Mouse (Mus musculus) T-cell, adult 2 months (primary cell): ENCODE measurements at regions not wholly inside any gene's neighbourhood (a gene's known extent, or its start where the extent isn't known, plus 50 kb on each side); places are given as distances from the start of the nearest gene placed in this dataset.

Experiments
- DNase-seq: peaks from one replicate; pipeline ENCODE4 v3.0.0; 2022; ENCODE audit warnings: low spot score

DNA sequence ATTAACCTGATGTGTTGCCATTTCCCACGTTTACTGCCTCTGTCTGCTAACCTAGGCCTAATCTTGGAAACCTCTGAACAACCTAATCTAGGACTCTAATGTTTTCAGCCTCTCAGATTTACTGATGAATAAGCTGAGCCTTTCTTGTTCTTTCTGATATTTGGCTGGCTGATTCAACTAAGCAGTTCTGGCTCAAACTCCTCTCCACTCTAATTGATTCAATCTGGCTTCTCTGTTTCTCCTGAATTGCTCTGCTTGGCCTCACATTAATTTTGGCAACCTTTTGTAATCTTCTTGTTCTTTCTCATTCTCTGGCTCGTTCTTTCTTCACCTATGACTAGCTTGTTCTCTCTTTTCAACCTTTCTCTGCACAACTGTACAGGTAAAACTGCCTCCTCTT lies 1561.2 kb upstream of the Zeb2 start:
- no peak for DNase-seq

DNA sequence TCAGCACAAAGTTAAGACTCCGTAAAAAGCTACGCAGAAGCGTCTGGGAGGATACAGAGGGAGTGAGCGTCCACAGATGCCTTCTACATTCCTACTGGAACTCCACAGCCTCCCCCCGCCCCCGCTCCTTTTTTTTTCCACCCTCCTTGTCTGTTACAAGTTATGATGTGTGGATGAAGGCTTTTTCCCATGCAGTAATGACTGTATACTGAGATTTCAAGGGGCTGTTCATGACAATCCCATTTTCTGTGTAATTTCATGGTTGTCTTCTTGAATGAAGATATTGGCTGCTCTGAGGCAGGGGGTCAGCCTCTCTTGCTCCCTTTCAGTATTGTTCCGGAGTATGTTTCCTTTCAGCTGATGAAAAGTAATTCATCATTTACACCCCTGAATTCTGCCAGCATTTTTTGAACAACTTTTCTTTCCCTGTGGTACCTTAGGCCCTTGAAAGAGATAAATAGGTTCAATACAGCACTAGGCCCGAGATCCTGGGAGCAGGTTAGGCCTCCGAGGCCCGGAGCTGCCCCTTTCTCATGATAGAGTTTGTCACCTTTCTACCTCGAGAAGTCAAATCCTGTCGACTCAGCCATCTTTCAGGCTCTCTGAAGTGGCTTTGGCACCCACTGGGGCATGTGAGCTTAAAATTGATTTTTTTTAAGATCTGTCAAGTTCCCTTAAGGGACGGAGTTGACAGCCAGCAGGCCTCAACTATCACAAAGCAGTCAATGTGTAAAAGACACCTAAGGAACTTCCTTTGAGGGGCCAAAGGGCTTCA lies 1552.5 kb upstream of the Zeb2 start:
- no peak for DNase-seq

DNA sequence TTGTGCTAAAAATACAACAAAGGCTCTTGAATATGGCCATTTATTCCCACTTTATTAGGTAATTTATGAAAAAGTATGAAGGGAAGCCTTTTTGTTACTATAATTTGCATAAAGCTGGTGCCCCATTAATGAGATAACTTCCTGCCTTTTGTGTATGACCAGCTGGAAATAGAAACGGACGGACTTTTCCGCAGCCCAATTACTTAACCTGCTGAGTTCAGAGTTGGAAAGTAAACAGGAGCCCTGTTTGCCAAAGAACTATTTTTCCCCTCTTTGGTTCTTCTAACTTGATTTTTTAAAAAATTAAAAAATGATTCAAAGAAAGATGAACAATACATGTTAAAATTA lies 1549.8 kb upstream of the Zeb2 start:
- DNase-seq, result no peak

DNA sequence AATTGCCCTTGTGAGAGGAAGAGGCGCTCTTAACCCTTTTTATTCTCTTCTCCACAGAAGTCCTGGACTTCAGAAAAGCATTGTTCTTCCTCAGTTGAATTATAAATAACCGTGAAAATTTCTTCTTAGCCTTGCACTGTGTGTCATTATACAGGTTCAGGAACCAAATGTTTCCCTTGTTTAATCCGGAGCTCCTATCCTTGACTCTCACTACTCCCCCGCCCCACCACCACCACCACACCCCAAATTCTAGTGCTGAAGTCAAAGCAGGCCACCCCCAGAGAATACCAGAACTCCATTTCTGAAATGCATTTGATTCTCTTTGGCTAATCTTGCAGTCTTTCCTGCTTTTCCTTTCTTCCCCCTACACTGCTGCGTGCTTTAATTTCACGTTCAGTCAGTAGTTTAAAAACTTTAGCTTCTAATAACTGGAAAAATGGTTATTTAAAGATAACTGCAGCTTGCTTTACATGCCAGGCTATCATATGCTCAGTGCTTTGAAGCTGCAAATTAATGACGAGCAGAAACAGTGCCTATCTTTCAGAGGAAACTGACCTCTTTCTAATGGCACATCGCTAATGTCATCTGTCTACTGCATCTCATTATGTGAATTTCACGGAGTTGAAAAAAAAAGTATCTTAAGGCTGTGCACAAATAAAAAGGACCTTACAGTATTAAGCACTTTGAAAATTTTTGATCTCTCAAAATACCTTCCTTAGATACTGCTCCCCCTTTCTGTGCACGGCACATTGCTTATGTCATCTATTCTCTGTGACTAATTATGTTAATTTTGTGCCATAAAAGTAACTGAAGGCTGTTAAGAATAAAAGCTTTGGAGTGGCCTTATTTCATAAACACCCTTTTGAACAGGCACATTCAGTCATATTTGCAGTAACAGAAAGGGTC lies 1549.1 kb upstream of the Zeb2 start:
- no peak for DNase-seq

DNA sequence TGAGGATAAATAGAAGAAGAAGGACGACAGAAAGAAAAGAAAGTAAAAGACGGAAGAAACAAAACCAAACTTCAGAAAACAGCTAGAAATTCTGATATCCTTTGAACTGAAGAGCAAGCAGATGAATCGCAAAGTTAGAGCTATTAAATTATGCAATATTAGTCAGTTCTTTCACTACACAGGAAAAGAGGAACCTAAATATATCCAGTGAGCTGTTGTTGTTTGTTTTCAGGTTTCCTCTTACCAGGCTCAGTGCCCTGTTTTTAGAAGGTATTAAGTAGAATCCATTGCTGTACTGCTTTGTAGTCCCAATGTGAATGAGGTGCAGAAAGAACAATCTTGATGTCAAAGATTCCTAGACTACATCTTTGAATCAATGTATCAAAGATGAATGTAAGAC lies 1544.7 kb upstream of the Zeb2 start:
- DNase-seq, result no peak

DNA sequence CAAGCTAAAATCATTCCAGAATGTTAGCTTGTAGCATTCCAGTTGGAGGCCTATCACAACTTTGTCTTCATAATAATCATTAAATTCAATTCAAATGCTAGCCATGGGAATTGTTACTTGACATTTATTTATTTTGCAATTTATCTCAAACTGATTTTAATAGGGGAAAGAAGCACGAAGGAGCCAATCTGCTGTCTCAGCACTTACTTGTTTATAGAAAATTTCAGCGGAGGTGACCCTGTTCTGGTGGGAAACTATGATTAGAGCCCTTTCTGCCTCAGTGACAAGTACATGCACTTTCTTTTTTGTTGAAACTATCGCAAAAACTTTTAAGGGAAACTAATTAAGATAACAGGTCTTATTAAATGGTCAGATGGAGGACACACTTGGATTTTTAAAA lies 1543.4 kb upstream of the Zeb2 start:
- no peak for DNase-seq

DNA sequence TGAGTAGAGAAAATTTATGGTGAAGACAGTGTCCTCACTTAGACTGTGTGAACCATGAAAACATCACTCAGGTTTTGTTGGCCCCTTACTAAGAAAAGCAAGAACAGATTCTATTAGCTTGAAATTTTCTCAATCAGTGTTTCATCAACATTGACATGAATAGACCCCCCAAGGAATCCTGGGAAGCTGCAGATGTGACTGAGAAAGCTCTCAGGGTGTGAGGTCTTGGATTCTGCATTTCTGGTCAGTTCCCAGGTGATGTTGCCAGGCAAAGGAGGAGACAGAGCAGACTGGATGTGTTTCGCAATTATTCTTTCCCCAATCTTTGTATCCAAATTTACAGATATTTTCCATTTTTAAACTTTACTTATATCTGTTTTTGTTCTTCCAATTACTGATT lies 1538.1 kb upstream of the Zeb2 start:
- DNase-seq, result no peak

DNA sequence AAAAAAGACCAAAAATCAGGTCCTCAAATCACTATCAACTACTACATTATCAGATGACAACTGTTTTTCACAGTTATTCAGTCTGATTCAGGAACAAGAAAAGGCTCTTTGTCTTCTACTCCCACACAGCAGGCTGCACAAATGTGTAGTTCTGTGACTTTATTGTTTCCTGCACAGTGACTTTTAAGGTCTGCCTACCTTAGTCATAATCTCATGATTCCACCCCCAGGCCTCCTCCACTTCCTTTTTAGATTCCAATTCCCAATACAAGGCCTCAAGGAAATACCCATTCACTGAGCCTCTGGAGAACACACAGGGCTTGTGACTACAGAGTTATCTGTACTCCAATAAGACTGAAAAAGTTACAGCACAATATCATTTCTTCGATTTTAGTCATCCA lies 1535.4 kb upstream of the Zeb2 start:
- DNase-seq, result no peak

DNA sequence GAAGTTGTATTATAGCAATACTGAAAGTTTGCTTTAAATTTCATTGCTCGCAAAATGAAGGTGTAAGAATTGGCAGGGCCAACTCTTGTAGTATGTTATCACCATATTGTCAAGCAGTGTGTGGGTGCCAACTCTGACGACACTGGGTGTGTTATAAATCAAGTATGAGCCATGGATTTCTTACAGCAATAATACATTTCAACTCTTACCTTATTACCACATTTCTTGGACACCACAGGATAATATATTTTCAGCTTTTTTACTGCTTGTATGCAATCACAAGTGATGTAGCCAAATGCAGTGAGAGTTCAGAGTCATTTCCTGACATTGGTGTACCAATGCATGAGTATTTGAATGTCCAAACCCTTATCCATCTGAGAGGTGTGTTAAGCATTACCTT lies 1529.2 kb upstream of the Zeb2 start:
- DNase-seq, result no peak

DNA sequence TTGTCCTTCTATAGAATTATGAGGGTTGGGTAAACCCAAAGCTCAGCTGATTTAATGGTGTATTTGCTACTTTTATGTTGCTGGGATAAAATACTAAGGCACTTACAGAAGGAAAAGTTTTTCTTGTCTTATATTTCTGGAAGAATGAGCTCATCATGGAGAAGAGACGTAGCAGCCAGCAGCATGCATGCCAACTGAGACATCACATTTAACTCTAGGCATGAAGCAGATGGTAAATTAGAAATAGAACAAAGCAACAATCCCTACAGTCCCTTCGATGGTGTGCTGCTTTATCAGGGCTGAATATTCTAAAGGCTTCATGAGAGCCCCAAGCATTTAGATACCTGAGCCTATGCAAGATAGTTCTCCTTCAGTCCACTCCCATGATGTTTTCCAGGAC lies 1492.0 kb upstream of the Zeb2 start:
- no peak for DNase-seq

DNA sequence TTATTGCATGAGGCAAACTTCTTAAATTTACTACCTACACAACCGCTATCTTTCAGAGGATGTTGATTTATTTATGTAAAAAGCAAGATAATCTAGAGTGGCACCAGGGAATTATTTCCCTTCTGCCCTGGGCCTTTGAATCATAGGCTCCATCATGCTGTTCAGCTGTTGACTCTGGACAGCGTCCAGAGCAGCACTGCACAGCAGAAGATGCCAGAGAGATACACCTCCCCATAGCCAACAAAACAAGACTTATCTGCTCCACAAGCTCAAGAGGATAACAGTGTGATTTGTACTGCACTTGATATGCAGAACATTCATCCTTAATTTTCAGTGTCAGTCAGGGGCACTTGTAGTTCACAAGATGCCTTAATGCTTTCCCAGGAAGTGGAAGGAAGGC lies 1464.6 kb upstream of the Zeb2 start:
- DNase-seq, result no peak

DNA sequence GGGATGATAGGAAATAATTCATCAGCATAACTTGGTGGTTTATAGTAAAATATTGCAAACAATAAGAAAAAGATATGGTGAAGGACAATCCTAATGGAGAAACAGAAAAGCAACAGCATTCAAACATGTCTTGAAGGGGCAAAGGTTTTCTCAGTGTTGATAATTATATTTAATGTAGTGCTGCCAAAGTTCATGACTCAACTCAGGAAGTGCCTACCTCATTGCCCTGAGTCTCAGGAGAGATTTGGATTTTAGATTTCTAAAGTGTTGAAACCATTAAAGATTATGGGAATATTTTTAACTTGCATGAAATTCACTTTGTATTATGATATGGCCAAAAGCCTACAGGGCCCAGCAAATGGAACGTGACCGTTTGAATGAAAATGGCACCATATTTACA lies 1453.2 kb upstream of the Zeb2 start:
- DNase-seq, result no peak

DNA sequence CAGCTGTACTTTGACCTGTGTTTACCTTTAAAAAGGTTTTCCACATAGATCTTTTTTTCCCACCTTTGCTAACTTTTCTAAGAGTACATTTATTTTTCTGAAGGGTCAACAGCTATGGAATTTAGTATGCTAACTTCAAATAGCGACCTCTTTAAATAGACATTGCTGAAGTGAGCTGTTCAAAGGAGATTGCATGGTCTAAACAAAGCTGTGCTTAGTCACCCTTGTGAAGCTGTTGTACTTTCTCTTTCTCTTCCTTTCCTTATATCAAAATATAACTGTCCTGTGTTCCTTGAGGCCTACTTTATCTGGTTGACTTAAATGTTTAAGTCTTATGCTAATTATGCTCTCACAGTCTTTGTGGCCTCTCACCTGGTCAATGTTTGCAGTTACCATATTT lies 1416.2 kb upstream of the Zeb2 start:
- no peak for DNase-seq

DNA sequence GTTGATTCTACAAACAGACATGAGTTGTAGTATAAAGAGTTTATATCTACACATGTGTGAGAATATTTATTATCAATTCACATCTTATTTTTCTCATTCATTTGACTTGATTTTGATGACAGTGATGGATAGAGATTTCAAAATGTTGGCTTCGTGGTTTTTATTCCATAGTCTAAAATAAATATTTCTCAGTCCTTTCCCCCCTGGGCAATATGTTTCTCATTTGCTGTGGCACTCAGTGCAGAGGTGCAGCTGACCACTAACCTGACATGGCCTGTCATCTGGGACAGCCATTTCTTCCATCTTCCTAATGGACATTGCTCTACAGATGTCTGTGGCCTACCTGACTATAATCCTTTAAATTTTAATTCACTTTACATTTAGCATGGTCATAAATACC lies 1413.5 kb upstream of the Zeb2 start:
- no peak for DNase-seq

DNA sequence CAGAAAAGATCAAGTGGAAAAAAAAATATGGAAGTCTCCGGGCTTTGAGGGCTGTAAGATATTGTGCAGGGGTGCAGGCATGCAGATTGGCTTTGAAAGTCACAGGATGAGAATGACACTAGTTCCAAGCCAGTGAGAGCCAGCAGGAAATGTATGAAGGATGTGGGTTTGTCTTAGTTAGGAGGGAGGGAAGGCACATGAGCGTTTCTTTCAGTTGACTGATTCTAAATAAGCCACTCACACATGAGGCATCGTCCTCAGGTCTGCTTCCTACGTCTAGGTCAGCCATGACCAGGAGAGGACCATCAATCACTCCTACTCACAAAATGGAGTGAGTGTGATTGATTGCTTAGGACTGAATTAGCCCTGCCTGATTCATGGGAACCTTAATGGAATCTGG lies 1408.0 kb upstream of the Zeb2 start:
- DNase-seq, result no peak

DNA sequence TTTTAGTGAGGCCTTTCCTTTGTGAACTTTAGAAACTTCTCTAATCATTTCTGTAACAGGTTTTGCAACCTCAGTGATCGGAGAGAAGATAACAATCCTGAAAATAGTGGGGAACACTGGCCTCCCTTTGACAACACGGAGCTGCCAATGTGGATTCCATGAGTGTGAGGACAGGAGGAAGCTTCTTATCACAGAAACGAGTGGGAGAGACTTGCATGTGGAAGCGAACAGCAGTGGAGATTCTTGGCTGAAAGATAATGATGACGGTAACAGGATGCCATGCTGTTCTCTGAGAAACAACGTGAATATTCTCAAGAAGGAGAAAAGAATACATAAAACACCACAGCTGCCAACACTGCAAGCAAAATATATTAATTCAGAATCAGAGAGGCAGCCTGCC lies 1407.4 kb upstream of the Zeb2 start:
- DNase-seq, result no peak

DNA sequence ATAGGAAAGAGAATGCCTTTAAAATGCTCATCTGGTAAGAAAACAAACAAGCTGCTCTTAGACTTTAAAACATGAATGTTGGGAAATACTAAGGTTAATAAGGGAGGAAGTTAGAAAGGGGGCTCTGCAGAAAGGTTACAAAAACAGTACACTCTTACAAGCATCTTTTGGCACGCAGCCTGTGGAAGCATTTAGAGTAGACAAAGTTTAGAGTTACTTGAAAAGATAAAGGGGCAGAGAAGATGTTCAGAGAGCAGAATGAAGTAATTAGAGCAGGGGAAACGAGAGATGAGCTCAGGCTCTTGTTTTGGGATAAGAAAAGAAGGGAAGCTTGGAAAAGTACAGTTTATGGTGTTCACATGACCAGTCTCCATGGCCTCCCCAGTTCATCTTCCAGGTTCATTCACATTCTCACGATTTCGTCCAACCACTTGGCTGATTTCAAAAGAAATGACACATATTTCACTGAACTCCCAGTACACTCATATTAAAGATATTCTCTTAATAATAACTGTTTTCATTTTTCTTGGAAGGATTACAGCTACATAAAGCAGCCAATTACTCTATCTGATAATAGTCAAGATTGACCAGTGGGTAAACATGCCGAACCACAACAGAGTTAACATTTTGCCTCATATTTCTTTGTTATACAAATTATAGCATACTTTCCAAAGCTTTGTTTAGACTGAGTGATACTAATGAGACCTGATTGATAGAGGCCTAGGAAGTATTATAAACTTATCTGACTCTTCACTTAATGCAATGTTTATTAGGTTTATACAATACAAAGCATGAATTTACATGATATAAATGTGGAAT lies 1404.2 kb upstream of the Zeb2 start:
- DNase-seq, result no peak

DNA sequence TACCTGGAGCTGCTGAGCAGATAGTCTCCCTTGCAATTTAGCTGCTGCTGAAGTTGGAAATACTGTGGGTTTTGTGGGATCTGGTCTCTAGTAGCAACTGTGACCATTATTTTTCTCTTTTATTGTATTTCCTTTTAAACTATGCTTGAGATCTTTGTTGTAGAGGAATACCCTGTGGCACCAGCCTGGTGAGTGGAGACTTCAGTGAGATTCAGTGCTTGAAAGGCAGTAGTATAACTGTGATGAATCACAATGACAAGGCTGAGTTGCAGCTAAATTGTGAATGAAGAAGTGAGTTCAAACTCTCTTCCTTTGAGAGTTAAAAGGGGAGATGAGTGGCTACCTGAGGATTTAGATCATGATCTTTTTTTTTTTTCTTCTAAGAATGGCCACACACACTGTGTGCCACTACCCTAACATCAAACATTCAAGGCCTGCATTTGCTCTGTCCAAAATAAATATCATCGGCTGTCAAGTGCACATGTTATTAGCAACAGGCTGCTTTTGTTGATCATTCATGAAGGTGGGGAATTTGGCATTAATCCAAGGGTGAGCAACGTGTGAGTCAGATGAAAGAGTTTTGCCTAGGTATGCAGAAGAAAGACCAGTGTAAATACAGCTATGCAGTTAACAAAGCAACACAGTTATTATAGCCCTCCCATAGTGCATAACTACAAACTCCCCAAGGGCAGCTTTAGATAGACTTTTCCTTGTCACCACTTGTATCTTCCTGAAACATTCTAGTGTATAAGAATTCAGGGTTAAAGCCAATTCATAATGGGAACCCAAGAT lies 1395.2 kb upstream of the Zeb2 start:
- no peak for DNase-seq

DNA sequence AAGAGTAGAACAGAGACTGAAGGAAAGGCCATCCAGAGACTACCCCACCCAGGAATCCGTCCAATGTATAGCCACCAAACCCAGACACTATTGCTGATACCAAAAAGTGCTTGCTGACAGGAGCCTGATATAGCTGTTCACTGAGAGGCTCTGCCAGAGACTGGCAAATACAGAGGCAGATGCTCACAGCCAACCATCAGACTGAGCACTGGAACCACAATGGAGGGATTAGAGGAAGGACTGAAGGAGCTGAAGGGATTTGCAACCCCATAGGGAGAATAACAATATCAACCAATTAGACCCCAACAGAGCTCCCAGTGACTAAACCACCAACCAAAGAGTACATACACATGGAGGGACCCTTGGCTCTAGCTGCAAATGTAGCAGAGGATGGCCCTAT lies 1389.8 kb upstream of the Zeb2 start:
- DNase-seq, result no peak

DNA sequence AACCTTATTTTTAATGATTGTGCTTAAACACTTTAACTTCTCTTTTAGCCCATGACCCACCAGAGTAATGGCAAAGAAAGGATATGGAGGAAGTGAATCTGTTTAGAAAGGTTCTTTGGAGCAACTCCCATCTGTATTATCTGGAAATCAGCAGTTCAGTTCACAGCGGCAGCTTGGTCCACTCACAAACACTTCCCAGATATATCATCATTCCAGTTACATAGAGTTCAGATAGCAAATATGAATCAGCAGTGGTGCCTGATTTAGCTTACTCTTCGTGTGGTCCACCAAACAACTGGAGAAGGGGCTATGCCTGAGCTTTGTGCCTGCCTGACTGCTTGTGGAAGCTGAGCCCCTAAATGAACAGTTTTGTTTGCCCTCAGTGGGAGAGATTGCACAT lies 1385.9 kb upstream of the Zeb2 start:
- DNase-seq, result no peak

DNA sequence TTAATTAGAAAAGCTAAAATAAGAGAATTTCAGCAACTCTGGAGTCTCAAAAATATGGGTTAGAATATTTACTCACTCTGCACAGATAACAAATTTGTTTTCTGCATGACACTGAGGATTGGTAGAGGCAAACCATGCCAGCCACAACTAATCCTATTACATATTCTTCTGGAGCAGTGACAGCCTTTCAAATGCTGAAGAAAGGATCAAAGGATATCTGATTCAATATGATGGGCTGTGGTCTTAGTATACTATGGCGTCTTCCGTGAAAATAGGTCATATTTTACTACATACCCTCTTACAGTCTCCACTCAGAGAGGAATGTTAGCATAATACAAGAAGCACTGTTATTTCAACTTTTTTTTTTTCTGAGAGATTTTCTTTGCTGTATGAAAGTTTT lies 1375.1 kb upstream of the Zeb2 start:
- DNase-seq, result no peak

DNA sequence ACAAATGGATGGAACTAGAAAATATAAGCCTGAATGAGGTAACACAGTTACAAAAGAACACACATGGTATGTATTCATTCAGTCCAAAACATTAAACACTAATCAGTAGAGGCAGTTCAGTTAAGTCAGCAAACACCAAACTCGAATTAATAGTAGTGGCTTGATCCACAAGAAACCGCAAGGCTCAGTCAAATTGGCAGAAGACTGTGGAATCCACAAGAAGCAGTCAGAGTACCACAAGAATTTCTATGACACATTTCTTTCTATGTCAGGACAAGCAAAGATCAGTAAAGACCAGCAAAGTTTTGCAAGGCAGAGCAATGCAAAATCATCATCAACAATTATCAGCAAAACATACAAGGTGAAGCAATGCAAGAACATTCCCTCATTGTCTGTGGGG lies 1373.9 kb upstream of the Zeb2 start:
- no peak for DNase-seq
